Mouse (Mus musculus): ENCODE data around the gene Milr1. TPM values are rescaled to one million over a fixed set of nuclear protein-coding genes. Genes with fewer than 3 reads are reported as not detected.
A peak's percentile ranks its signal among the peaks of the same experiment; 100 is the strongest.

Gene Milr1
- total RNA-seq (2021), result not detected
- long read RNA-seq, experiment 1, result 0 reads
- long read RNA-seq, experiment 2, partial matches to known transcripts, result 0 of 1 reads
- long read RNA-seq, experiment 2, other reads (novel, unspliced or antisense), result 1 of 1 reads

GRCm38 (mm10) chr11:106751039-106752018 is at the start of gene Milr1:
TSS of gene Milr1 (plus strand) at chr11:106751226.
- TF ChIP-seq CTCF (conservative IDR thresholded peaks at IDR 0.05), result no peak
- Histone ChIP-seq H3K27ac (peak within 1 kb of the TSS; percentile 28; the same call in 1 of the 2 replicates), H3K4me3 (no peak within 1 kb of the TSS)
- DNase-seq (ENCODE audit: low spot score in 2 of 2), result no peak

- TF ChIP-seq CTCF (conservative IDR thresholded peaks at IDR 0.05), result no peak
- Histone ChIP-seq H3K27ac (no peak overlapping the region), H3K4me3 (no peak overlapping the region)
- no peak for DNase-seq (ENCODE audit: low spot score in 2 of 2)
These were observed 49.4 kb upstream of the Milr1 start for GRCm38 (mm10) chr11:106701589-106701988.

- TF ChIP-seq CTCF (conservative IDR thresholded peaks at IDR 0.05), result no peak
- Histone ChIP-seq H3K27ac (no peak overlapping the region), H3K4me3 (no peak overlapping the region)
- no peak for DNase-seq (ENCODE audit: low spot score in 2 of 2)
These were observed 48.4 kb upstream of the Milr1 start for GRCm38 (mm10) chr11:106702584-106702983.

- no peak for TF ChIP-seq CTCF (conservative IDR thresholded peaks at IDR 0.05)
- H3K27ac ChIP-seq, result no peak overlapping the region
- no peak overlapping the region for H3K4me3 ChIP-seq
- DNase-seq (ENCODE audit: low spot score in 2 of 2), result no peak
These were observed 47.1 kb upstream of the Milr1 start for GRCm38 (mm10) chr11:106703931-106704330.

GRCm38 (mm10) chr11:106704399-106705111 is 46.5 kb upstream of the Milr1 start:
- no peak overlapping the region for H3K4me3 ChIP-seq
- no peak for TF ChIP-seq CTCF (conservative IDR thresholded peaks at IDR 0.05)
- DNase-seq (ENCODE audit: low spot score in 2 of 2), result no peak
- H3K27ac ChIP-seq, result no peak overlapping the region

- DNase-seq (ENCODE audit: low spot score in 2 of 2), result no peak
- H3K4me3 ChIP-seq, result no peak overlapping the region
- no peak overlapping the region for H3K27ac ChIP-seq
- no peak for TF ChIP-seq CTCF (conservative IDR thresholded peaks at IDR 0.05)
These were observed 44.8 kb upstream of the Milr1 start for GRCm38 (mm10) chr11:106706212-106706611.

GRCm38 (mm10) chr11:106707085-106707484 is 43.9 kb upstream of the Milr1 start:
- TF ChIP-seq CTCF (conservative IDR thresholded peaks at IDR 0.05), result no peak
- Histone ChIP-seq H3K27ac (no peak overlapping the region), H3K4me3 (no peak overlapping the region)
- DNase-seq (ENCODE audit: low spot score in 2 of 2), result no peak

GRCm38 (mm10) chr11:106707866-106708265 is 43.2 kb upstream of the Milr1 start:
- Histone ChIP-seq H3K4me3 (no peak overlapping the region), H3K27ac (no peak overlapping the region)
- TF ChIP-seq CTCF (conservative IDR thresholded peaks at IDR 0.05), result no peak
- DNase-seq (ENCODE audit: low spot score in 2 of 2), result no peak

GRCm38 (mm10) chr11:106709227-106709985 is 41.6 kb upstream of the Milr1 start:
- DNase-seq (ENCODE audit: low spot score in 2 of 2), result no peak
- TF ChIP-seq CTCF (conservative IDR thresholded peaks at IDR 0.05), result no peak
- H3K4me3 ChIP-seq, result no peak overlapping the region
- no peak overlapping the region for H3K27ac ChIP-seq

GRCm38 (mm10) chr11:106710789-106711188 is 40.2 kb upstream of the Milr1 start:
- no peak overlapping the region for H3K4me3 ChIP-seq
- no peak overlapping the region for H3K27ac ChIP-seq
- no peak for TF ChIP-seq CTCF (conservative IDR thresholded peaks at IDR 0.05)
- no peak for DNase-seq (ENCODE audit: low spot score in 2 of 2)

GRCm38 (mm10) chr11:106715066-106715465 is 36.0 kb upstream of the Milr1 start:
- H3K4me3 ChIP-seq, result peak overlapping the region; percentile 42
- no peak for DNase-seq (ENCODE audit: low spot score in 2 of 2)
- H3K27ac ChIP-seq, result peak overlapping the region; percentile 40

GRCm38 (mm10) chr11:106716568-106716967 is 34.5 kb upstream of the Milr1 start:
- no peak for TF ChIP-seq CTCF (conservative IDR thresholded peaks at IDR 0.05)
- H3K27ac ChIP-seq, result no peak overlapping the region
- no peak overlapping the region for H3K4me3 ChIP-seq
- no peak for DNase-seq (ENCODE audit: low spot score in 2 of 2)

More at GRCm38 (mm10) chr11:106715066-106715465, 36.0 kb upstream of the Milr1 start:
- TF ChIP-seq CTCF (conservative IDR thresholded peaks at IDR 0.05), result no peak

Data from layer of hippocampus, adult 2 months (tissue).